Mouse (Mus musculus): ENCODE data around the gene Ndufaf2.

Gene Ndufaf2

GRCm38 (mm10) chr13:108032789-108033188 lies 125.6 kb downstream of the Ndufaf2 start:
- DNase-seq, result no peak

GRCm38 (mm10) chr13:108025802-108026201 lies 132.6 kb downstream of the Ndufaf2 start:
- no peak for DNase-seq

GRCm38 (mm10) chr13:108017349-108017748 lies 141.1 kb downstream of the Ndufaf2 start:
- no peak for DNase-seq

DNA sequence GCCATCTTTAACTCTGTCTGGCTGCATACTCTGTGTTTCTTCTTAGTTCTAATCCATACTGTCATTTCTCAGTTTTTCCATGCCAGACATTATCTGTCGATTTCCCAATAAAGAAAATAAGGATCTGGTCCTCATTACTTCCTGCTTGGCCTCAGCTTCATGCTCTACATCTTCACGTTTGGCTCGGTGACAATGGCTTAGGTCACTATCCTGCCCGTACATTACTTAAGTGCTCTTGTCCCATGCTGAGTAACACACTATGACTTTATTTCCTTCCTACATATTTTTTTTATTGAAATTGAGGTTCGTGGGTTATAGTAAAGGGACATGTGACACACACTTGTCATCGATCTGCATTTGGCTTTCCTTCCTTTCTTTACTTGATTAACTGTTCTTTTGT lies 143.3 kb downstream of the Ndufaf2 start:
- DNase-seq, result peak; percentile 9

GRCm38 (mm10) chr13:108013839-108014238 lies 144.6 kb downstream of the Ndufaf2 start:
- DNase-seq, result no peak

- no peak for DNase-seq
Measured at GRCm38 (mm10) chr13:108013110-108013509, 145.3 kb downstream of the Ndufaf2 start.

DNA sequence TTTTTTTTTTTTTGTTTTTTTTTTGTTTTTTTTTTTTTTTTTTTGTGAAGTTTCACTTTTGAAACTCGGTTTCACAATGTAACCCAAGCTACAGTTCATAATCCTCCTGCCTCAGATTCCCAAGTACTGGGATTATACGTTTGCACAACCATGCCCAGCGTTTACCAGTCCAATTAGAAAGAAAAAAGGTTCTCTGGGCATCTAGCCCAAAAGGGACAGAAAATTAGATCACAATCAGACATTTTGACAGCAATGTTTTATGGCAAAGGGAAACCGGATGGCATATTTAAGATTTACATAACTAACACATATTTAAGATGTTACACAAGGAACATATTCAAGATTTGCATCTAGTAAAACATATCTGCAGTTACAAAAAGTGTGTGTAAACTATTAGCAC lies 150.6 kb downstream of the Ndufaf2 start:
- DNase-seq, result no peak

GRCm38 (mm10) chr13:107996301-107996700 lies 162.1 kb downstream of the Ndufaf2 start:
- no peak for DNase-seq

DNA sequence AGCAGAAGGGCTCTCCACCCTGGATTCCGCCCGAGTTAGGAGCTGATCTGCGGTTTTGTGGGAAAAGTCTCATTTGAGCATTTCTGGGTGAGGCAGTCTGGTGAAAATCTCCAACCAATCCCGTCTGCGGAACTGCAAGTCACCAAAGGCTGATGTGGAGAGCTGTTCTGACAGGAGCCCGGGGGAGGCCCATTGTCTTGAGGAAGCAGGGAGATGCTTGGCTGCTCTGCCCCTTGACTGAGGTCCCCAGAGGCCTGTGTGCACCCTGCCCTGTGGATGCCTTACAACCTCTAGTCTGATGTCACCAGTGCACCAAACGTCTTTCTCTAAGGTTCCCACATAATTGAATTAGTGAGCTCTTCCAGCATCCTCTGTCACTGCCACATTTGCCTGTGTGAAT lies 163.2 kb downstream of the Ndufaf2 start:
- DNase-seq, result no peak

- no peak for DNase-seq
Measured at GRCm38 (mm10) chr13:107992573-107992972, 165.8 kb downstream of the Ndufaf2 start.

DNA sequence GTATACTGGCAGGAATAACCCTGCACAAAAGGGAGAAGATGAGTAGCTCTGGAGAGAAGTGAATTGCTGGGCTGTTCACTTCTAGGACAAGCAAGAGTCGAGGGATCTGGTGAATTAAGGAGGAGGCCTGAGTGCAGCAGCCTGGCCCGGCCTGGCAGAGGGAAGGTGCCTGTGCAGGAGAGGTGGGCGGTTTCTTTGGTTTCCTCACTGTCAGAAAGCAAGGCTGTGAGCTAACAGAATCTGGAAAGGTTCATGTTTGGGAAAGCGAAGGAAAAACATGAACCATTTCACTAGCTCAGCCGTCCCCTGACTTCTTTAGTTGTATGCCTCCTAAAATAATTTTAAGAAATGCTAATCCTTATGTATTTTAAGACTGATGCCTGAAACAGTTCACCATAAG lies 173.8 kb downstream of the Ndufaf2 start:
- DNase-seq, result no peak

DNA sequence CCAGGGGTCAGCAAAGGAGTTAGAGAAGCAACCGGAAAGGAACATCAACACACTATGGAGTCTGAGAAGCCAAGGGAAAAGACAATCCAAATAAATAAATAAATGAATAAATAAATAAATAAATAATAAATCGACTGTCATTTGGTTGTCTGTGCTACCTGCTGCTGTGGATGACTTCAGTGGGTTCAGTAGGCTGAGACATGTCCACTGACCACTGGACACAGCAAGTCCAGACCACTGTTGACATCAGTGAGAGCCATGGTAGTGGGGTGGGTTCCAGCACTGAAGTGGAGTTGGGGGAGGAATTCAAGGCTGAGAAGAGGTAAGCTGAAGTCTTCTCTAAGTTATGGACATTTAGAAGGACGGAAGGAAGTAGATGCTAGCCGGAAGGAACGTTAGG lies 174.2 kb downstream of the Ndufaf2 start:
- DNase-seq, result no peak

DNA sequence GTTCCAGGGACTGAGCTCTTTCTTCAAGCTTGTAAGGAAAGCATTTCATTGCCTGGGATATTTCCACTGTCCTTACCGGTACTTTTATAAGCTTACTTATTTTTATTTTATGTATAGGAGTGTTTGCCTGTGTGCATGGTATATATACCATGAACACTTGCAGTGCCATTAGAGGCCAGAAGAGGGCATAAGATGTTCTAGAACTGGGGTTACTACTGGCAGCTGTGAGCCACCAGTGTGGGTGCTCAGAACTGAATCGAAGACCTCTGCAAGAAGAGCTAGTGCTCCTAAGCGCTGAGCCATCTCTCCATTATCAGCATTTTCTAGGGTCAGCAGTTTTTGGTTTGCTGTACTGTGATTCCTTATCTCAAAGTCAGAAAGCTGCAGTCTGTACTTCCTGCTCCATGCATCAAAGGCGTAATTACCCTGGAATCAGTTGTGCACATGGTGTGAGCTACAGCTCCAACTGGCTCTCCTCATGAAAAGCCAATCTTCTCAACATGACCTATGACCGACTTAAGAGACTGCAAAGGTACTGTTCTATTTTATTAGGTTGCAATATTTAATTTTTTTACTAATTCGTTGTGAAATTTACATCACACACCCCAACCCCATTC lies 175.1 kb downstream of the Ndufaf2 start:
- DNase-seq, result no peak

DNA sequence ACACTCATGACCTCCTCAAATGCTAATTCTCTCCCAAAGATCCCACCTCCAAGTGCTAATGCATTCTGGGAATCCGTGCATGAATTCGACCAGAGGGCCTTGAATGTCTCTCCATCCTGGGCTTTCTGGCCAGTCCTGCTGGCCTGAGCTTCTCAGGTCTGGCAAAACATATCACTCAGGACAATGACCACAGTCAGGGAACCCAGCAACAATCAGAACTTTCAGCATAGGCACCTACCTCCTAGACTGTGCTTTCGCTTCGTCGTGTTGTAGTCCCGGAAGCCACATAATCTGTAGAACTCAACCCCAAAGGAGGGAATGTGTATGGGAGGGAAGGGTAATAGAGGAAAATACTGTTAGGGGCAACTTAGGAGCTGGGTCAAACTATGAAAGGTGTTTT lies 179.0 kb downstream of the Ndufaf2 start:
- DNase-seq, result no peak

- no peak for DNase-seq
Measured at GRCm38 (mm10) chr13:107976886-107977656, 181.4 kb downstream of the Ndufaf2 start.

GRCm38 (mm10) chr13:107972451-107972850 lies 186.0 kb downstream of the Ndufaf2 start:
- no peak for DNase-seq

GRCm38 (mm10) chr13:107971868-107972267 lies 186.6 kb downstream of the Ndufaf2 start:
- DNase-seq, result no peak

GRCm38 (mm10) chr13:107970422-107971142 lies 187.8 kb downstream of the Ndufaf2 start:
- DNase-seq, result no peak

DNA sequence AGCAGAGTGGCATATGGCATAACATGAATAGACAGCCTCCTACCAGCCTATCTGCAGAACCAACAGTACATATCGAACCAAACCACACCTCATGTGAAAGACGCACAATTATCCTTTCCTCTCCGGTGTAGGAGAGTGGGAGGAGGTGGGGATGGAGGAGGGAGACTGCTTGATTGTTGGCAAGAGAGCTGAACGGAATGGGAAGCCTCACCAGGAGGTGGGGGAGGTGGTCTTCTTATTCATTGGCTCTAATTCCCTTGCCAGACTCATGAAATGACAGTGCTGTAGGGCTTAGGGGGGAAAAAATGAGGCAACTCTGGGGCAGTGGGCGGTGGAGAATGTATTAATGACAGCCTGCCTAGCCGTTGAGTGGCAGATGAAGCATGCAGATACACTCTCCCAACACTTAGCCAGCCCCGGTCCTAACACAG lies 188.4 kb downstream of the Ndufaf2 start:
- DNase-seq, result no peak

DNA sequence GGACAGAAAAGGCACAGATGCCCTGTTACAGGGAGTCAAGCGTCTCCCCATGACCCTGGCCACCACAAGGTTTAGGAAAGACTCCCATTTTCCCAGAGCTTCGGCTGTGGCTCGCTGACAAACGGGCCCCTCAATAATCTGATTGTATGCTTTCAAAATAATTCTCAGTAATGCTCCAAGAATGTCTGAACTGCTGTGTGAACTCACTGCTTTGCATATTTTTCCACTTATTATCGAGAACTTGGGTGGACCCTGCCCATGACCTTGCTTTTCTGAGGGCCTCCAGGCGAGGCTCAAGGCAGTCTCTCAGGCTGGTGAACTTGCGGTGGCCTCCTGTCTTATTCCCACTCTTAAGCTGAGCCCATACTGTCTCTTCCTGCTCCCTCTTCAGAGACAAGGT lies 193.8 kb downstream of the Ndufaf2 start:
- DNase-seq, result no peak

- DNase-seq, result peak; percentile 13
Measured at GRCm38 (mm10) chr13:107963471-107963870, 195.0 kb downstream of the Ndufaf2 start.

- DNase-seq, result no peak
Measured at GRCm38 (mm10) chr13:107962741-107963140, 195.7 kb downstream of the Ndufaf2 start.

- peak; percentile 62 for DNase-seq
Measured at GRCm38 (mm10) chr13:107961972-107962371, 196.5 kb downstream of the Ndufaf2 start.

DNA sequence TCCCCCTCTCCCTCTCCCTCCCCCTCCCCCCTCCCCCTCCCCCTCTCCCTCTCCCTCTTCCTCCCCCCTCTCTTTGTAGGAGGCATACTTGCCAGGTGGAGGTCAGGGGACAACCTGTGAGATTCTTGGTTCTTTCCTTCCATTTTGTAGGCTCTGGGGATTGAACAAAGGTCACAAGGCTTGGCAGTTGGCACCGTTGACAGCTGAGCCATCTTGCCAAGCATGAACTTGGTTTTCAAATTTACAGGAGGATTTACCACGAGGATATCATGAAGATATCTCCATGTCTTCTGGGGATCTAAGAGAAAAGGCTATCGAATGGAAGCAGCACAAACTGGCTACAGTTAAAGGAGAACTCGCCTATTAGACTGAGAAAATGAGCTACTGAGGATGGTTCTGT lies 196.9 kb downstream of the Ndufaf2 start:
- no peak for DNase-seq

Data from lung, postnatal 36 days (tissue).